Mouse (Mus musculus): ENCODE data around the gene Acta1. TPM values are rescaled to one million over a fixed set of nuclear protein-coding genes. Genes with fewer than 3 reads are reported as not detected.

The Acta1 gene
- polyA plus RNA-seq, 1 experiment from 2014 or later = 1.8 TPM

DNA sequence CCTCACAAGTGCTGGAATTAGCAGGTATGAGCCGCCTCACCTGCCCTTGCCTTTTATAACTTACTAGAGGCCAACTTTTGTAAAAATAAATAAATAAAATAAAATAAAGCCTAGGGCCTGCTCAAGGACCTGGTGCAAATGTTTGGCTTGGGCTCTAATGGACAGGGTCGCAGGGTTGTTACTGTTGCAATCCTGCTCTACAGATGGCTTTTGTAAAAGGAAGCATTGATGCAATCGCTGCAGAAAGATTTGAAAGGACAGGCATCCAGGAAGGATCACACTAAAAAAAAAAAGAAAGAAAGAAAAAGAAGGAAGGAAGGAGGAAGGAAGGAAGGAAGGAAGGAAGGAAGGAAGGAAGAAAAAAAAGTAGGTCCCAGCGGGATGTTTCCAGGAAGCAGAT is 34.2 kb downstream of the Acta1 start:
- Histone ChIP-seq H3K27me3 (ENCODE audit: insufficient read depth, low read length) (no peaks in the 10 kb centered on the region), H3K9ac (ENCODE audit: low read depth, low read length) (no peak overlapping the region), H3K9me3 (replicated peaks; ENCODE audit: low read length) (no peaks in the 10 kb centered on the region), H3K4me2 (ENCODE audit: low read length) (no peak overlapping the region), H3K36me3 (ENCODE audit: insufficient read depth, low read length) (no peaks in the 10 kb centered on the region), H3K4me1 (replicated peaks; ENCODE audit: insufficient read depth, low read length) (no peaks in the 10 kb centered on the region), H3K27ac (no peak overlapping the region), H3K4me3 (replicated peaks; ENCODE audit: low read depth, low read length) (no peak overlapping the region)
- no peak for TF ChIP-seq CTCF (IDR thresholded peaks at IDR 0.05; ENCODE audit: low read depth)
- 71% methylated on average over 4 of the region's 4 CpGs for WGBS
- DNase-seq (ENCODE audit: low spot score) = no peak
- no peak for ATAC-seq (replicated peaks; ENCODE audit: low FRiP score, low read depth)

DNA sequence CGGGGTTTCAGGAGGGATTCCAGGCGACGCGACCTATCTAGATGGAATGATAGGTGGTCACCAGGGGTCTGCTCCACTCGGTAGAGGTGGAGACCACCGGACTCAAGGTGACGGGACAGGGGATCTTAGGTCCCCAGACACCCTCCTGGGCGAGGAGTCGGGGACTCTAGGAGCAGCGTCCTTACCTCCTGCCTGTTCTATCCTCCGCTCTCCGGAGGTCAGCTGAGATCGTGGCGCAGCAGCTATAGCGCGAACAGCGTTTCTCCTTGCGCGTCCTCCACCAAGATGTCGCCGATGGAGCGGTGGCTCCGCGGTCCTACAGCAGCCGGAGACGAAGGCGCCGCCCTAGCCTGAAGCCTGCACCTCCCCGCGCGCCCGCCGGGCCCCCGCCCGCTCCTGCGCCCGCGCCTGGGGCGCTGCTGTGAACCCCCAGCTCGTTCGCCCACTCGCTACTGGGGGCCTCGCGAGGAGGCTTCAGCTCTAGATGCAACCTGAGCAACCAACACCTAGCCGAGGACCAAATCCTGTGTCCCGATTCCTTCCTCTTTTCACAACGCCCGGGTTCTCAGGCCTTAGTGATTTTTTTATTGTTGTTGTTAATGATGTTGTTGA is 34.8 kb downstream of the Acta1 start, which contains the start of gene Ccsap:
Ccsap (minus strand) TSS at position 562 of the 612 bp plus-strand sequence.
- Histone ChIP-seq H3K9me3 (replicated peaks; ENCODE audit: low read length) (no peaks in the 10 kb centered on the region), H3K9ac (ENCODE audit: low read depth, low read length) (peak within 1 kb of the TSS; percentile 64), H3K4me1 (replicated peaks; ENCODE audit: insufficient read depth, low read length) (no peaks in the 10 kb centered on the region), H3K36me3 (ENCODE audit: insufficient read depth, low read length) (no peaks in the 10 kb centered on the region), H3K27ac (no peak within 1 kb of the TSS), H3K27me3 (ENCODE audit: insufficient read depth, low read length) (no peaks in the 10 kb centered on the region), H3K4me2 (ENCODE audit: low read length) (peak within 1 kb of the TSS; percentile 98), H3K4me3 (replicated peaks; ENCODE audit: low read depth, low read length) (peak within 1 kb of the TSS; percentile 84)
- DNase-seq (ENCODE audit: low spot score) (peak; percentile 21), ATAC-seq (replicated peaks; ENCODE audit: low FRiP score, low read depth) (peak; percentile 37)
- WGBS = under 1% methylated on average over 48 of the region's 48 CpGs
- TF ChIP-seq CTCF (IDR thresholded peaks at IDR 0.05; ENCODE audit: low read depth) = no peak

DNA sequence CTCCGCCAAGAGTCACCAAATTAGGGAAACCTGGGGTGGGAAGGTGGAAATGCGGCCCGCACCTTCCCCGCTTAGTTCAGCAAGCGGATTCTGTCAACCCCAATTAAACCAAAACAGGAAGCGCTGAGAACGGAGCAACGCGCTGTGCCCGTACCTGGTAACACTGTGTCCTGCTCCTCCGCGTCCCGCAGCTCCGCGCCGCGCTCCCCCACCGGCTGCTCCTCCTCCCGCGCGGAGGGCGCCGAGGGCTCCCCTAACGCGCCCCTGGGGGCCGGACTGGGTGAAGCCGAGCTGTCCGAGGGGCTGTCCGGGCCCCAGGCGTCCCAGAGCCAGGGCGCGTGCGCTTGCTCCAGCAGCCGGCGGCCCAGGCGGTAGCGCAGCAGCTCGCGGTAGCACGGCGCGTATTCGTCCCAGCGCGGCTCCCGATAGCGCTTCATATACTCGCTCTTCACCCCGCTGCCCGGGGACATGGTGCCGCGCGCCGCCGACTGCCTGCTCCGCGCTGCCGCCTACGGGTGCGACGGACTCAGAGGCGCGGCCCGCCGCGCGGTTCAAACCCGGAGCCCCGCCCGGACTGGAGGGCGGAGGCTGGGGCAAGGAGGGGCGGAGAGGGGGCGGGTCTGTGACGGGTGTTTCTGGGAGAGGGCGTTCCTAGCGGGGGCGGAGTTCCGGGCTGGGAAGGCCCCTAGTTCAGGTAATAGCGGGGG is 35.5 kb downstream of the Acta1 start:
- peak; percentile 44; the same call in 1 of the 2 replicates for TF ChIP-seq CTCF (IDR thresholded peaks at IDR 0.05; ENCODE audit: low read depth)
- Histone ChIP-seq H3K4me3 (replicated peaks; ENCODE audit: low read depth, low read length) (peak overlapping the region; percentile 84), H3K4me1 (replicated peaks; ENCODE audit: insufficient read depth, low read length) (no peaks in the 10 kb centered on the region), H3K4me2 (ENCODE audit: low read length) (peak overlapping the region; percentile 98), H3K9me3 (replicated peaks; ENCODE audit: low read length) (no peaks in the 10 kb centered on the region), H3K27me3 (ENCODE audit: insufficient read depth, low read length) (no peaks in the 10 kb centered on the region), H3K36me3 (ENCODE audit: insufficient read depth, low read length) (no peaks in the 10 kb centered on the region), H3K9ac (ENCODE audit: low read depth, low read length) (peak overlapping the region; percentile 64), H3K27ac (no peak overlapping the region)
- WGBS = under 1% methylated on average over 79 of the region's 79 CpGs
- DNase-seq (ENCODE audit: low spot score) (peak; percentile 93), ATAC-seq (replicated peaks; ENCODE audit: low FRiP score, low read depth) (peak; percentile 95)

DNA sequence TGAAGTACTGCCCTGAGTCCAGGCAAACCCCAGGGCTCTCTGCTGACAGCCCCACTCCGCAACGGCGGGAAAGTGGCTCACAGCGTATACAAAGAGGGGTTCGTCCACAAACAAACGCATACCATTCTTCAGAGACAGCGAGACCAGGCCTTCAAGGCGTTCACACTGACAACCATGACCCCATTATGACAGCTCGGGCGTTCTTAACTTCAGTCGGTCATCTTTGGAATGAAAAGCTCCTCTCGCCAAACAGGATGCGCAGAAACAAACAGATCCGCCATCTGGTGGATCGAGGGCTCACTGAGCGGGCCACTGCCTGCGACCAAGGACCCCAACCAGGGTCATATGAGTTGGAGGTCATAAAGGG is 36.0 kb downstream of the Acta1 start:
- Histone ChIP-seq H3K27me3 (ENCODE audit: insufficient read depth, low read length) (no peaks in the 10 kb centered on the region), H3K9me3 (replicated peaks; ENCODE audit: low read length) (no peaks in the 10 kb centered on the region), H3K4me3 (replicated peaks; ENCODE audit: low read depth, low read length) (peak overlapping the region; percentile 84), H3K9ac (ENCODE audit: low read depth, low read length) (peak overlapping the region; percentile 64), H3K36me3 (ENCODE audit: insufficient read depth, low read length) (no peaks in the 10 kb centered on the region), H3K27ac (no peak overlapping the region), H3K4me2 (ENCODE audit: low read length) (peak overlapping the region; percentile 98), H3K4me1 (replicated peaks; ENCODE audit: insufficient read depth, low read length) (no peaks in the 10 kb centered on the region)
- peak; percentile 36 for DNase-seq (ENCODE audit: low spot score)
- WGBS = 1% methylated on average over 17 of the region's 17 CpGs
- peak; percentile 10; the same call in 1 of the 2 replicates for TF ChIP-seq CTCF (IDR thresholded peaks at IDR 0.05; ENCODE audit: low read depth)
- 0 out of 2 replicates have a peak, but pooled peaks have one; percentile 5 for ATAC-seq (replicated peaks; ENCODE audit: low FRiP score, low read depth)

DNA sequence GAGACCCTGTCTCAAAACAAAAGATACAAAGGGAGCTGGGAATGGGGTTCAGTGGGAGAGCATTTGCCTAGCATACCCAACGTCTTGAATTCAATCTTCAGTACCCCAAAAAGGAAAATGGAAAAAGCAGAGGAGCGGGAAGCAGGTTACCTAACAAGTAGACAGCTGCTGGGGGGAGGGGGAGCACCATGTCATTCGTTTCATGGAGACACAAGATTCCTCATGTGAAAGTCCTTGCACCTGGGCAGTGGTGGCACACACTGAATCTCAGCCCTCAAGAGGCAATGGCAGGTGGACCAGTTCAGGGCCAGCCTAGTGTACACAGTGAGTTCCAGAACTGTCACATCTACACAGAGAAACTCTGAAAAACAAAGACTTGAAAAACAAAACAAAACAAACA is 37.2 kb downstream of the Acta1 start:
- Histone ChIP-seq H3K9me3 (replicated peaks; ENCODE audit: low read length) (no peaks in the 10 kb centered on the region), H3K27me3 (ENCODE audit: insufficient read depth, low read length) (no peaks in the 10 kb centered on the region), H3K27ac (no peak overlapping the region), H3K9ac (ENCODE audit: low read depth, low read length) (no peak overlapping the region), H3K4me3 (replicated peaks; ENCODE audit: low read depth, low read length) (no peak overlapping the region), H3K4me1 (replicated peaks; ENCODE audit: insufficient read depth, low read length) (no peaks in the 10 kb centered on the region), H3K4me2 (ENCODE audit: low read length) (no peak overlapping the region), H3K36me3 (ENCODE audit: insufficient read depth, low read length) (no peaks in the 10 kb centered on the region)
- ATAC-seq (replicated peaks; ENCODE audit: low FRiP score, low read depth) (no peak), DNase-seq (ENCODE audit: low spot score) (no peak)
- no peak for TF ChIP-seq CTCF (IDR thresholded peaks at IDR 0.05; ENCODE audit: low read depth)
- 80% methylated on average over 3 of the region's 3 CpGs for WGBS

DNA sequence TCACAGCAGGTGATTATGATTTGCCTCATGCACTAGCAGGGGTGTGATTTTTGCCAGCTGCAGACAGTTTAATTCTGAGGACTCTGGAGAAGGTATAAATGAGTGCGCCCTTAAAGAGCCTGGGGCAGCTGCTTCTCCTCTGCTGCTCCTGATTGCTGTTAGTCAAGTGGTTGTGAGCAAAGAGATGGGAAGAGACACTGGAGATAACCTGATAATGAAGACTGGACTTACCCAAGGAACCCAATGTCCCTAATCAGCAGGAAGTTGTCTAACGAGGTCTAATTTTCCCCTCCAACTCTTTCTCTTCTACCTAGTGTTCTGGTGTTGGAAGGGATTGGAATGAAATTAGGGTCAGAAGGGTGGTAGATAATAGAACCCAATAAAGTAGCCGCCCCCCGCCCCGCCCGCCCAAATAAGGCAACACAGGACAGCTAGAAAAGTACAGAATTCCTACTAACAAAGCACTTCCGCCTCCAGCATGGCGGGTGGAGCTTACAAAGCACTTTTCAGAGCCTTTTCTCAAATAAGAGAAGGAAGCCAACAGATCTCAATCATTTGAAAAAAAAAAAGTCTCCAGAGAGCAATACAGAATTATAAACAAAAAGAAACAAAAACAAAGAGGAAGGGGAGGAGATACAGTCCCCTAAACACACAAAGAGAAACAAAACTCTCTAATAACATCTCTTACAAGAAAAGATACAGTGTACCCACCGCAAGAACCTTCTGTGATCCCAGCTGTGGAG is 39.6 kb downstream of the Acta1 start:
- H3K4me3 ChIP-seq (replicated peaks; ENCODE audit: low read depth, low read length) = no peak overlapping the region
- H3K4me2 ChIP-seq (ENCODE audit: low read length) = no peak overlapping the region
- no peaks in the 10 kb centered on the region for H3K4me1 ChIP-seq (replicated peaks; ENCODE audit: insufficient read depth, low read length)
- TF ChIP-seq CTCF (IDR thresholded peaks at IDR 0.05; ENCODE audit: low read depth) = no peak
- no peak for ATAC-seq (replicated peaks; ENCODE audit: low FRiP score, low read depth)
- WGBS = 85% methylated on average over 9 of the region's 9 CpGs
- H3K27ac ChIP-seq = no peak overlapping the region
- no peak for DNase-seq (ENCODE audit: low spot score)
- no peaks in the 10 kb centered on the region for H3K36me3 ChIP-seq (ENCODE audit: insufficient read depth, low read length)
- no peaks in the 10 kb centered on the region for H3K9me3 ChIP-seq (replicated peaks; ENCODE audit: low read length)
- no peak overlapping the region for H3K9ac ChIP-seq (ENCODE audit: low read depth, low read length)
- no peaks in the 10 kb centered on the region for H3K27me3 ChIP-seq (ENCODE audit: insufficient read depth, low read length)

Measured in kidney, postnatal 0 days (tissue).